Mouse (Mus musculus) kidney, adult 10 weeks (tissue): ENCODE data around the gene Esp31. TPM values are rescaled to one million over a fixed set of nuclear protein-coding genes. Genes with fewer than 3 reads are reported as not detected.

Experiments used
- polyA plus RNA-seq: library from polyadenylated mRNA; stranded (reverse); fragments of 350-450 nt; fragmentation: Illumina TruSeq; extraction: RNeasy Lipid Tissue Mini Kit (QIAGEN cat#74804); gene quantifications from one replicate; pipeline ENCODE4 v1.2.3, GENCODE M21; 2014; ENCODE audit warnings: low read depth, low replicate concordance

The Esp31 gene
- polyA plus RNA-seq = not detected

DNA sequence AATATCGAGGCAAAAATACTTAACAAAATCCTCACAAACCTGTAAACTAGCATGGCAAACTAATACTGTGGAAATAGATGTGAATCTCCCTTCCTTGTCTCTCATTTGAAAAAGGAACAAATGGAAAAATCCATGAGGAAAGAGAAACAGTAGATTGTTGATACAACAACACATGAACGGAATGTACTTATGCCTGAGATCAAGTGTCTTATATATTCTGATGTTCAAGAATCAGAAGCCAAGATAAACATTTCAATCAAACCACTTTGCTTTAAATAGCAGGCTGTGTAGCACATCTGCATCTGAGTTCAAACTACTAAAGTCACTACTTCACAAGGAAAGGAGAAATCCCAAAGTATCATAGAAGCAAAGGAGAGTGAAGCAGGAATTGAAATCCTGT is at the start of gene Esp31:
Gene Esp31 (plus strand): TSS at position 301 of the 400 bp plus-strand sequence.

Other genes with a start within 250 kb of the Esp31 start
- not detected for gene Esp36, start 219.3 kb upstream of the Esp31 start, polyA plus RNA-seq
- not detected for gene Esp34, start 85.3 kb upstream of the Esp31 start, polyA plus RNA-seq